Mouse (Mus musculus) testis, adult 2 months (tissue): ENCODE data around the gene Tm9sf3.

ENCODE experiments used
- CTCF ChIP-seq: fragments of 200-500 bp; IDR thresholded peaks from 2 replicates; pipeline ENCODE4 v1.5.1; 2012; ENCODE audit warnings: low read depth, mild to moderate bottlenecking, inconsistent platforms, low read length, moderate library complexity; ENCODE audit not compliant: control insufficient read depth, insufficient read depth, insufficient replicate concordance
- POLR2A ChIP-seq: fragments of 200-500 bp; IDR thresholded peaks from 2 replicates; pipeline ENCODE4 v1.6.1; 2012; ENCODE audit warnings: low read depth, mild to moderate bottlenecking, inconsistent platforms, low read length, moderate library complexity; ENCODE audit not compliant: control insufficient read depth

- TF ChIP-seq POLR2A = no peak
- TF ChIP-seq CTCF = no peak
These were observed 20.7 kb upstream of the Tm9sf3 start for GRCm38 (mm10) chr19:41284515-41284914.
